Mouse (Mus musculus) v-Abl transformed pro-B cells (cell line): ENCODE measurements around the gene Slc35g3.

Experiments
- in situ Hi-C, 2 experiments: fragments of 400-800 bp; cut with MboI; formaldehyde crosslinking; loops; one replicate each; pipeline ENCODE4 v1.15.1; 2025; ENCODE audit not compliant: unreplicated experiment in 2 of 2

The Slc35g3 gene

GRCm38 (mm10) chr11:69711082-69711481 lies 50.7 kb downstream of the Slc35g3 start:
- in situ Hi-C loops, result loop anchor here in 1 of 2 experiments (25.0 kb wide), 1 partner anchor 476 kb away; no protein-coding TSS in a partner anchor

GRCm38 (mm10) chr11:69710470-69710869 lies 51.3 kb downstream of the Slc35g3 start:
- in situ Hi-C loops, result loop anchor here in 1 of 2 experiments (25.0 kb wide), 1 partner anchor 477 kb away; no protein-coding TSS in a partner anchor
